Mouse (Mus musculus) cerebellum, postnatal 36 days (tissue): Measurements from ENCODE around the gene Muc5ac.
A peak's percentile ranks its signal among the peaks of the same experiment; 100 is the strongest.
"Not testable (repeated sequence)": the region's sequence is repeated elsewhere in the genome, so short reads cannot be mapped to it uniquely, and the experiment has no call there.

Experiments
- DNase-seq, 2 experiments: peaks; one replicate each; pipeline ENCODE4 v3.0.0; 2021 to 2022; ENCODE audit warnings: mixed read lengths in 2 of 2

Gene Muc5ac

DNA sequence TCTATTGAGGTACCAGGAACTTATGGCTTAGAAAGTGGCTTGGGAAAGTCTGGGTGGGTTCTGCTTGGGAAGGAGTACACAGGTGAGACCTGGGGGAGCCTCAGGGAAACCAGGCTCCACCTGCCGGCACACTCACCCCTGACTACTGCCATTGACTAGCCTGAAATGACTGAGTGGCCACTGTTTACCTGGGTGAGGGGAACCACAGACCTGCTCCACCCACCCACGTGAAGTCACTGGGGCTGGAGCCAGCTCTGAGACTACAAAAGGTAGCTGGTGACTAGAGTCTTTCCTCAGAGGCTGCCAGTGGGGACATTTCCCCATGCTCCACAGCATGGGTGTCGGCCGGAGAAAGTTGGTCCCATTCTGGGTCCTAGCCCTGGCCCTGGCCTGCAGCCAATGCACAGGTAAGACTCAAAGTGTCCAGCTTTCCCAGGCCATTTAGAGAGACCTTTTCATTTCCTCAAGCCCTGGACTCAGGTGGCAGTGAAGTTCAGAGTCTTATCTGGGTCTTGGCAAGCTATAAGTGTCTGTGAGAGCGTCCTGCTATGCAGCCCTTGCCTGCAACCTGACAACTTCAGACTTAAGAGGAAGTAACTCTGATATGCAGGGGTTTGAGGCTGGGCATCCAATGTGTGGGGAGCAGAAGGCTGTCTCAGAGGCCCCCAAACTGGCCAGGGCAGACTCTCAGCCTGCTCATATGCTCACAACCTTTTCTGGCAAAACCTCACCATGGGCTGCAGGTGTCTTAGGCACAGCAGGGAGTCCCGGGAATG is at the start of gene Muc5ac:
Gene Muc5ac (plus strand): TSS at position 296 of the 776 bp plus-strand sequence.
- DNase-seq = no peak

DNA sequence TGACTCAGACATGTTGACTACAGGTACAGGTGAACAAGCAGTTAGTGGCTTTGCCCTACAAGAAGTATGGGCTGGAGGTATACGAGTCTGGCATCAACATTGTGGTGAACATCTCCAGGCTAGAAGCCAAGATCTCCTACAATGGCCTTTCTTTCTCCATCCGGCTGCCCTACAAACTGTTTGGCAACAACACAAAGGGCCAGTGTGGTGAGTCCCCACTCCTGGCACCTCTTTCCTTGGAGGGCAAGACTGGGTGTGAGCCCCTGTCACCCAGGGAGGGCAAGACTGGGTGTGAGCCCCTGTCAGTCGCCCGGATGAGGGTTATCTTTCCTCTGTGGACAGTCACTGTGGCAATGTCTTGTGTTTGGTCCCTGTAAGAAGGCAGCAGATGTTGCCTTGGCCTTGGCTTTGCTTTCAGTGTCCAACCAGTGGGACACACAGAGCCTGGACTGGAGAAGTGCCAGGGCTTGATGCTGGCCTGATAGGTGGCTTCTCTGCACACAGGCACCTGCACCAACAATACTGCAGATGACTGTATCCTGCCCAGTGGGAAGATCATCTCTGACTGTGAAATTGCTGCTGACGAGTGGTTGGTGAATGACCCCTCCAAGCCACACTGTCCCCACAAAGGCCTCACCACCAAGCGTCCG is 41.2 kb upstream of the Muc5ac start:
- no peak for DNase-seq

DNA sequence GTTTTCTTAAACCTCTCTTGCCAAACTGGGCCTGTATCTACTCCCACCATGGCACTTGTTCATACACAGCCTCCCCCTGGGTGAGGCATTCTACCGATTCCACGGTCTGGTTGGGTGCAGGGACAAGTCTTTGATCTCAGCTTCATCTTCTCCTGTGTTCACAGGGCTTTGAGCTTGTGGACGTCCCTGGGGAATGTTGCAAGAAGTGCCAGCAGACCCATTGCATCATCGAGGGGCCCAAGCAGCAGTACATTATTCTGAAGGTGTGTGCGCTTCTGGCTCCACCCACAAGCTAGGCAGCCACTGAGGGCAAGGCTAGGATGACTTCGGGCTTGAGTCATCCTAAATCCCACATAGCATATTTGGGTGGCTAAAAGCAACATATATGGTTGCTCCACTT is 36.3 kb upstream of the Muc5ac start:
- DNase-seq = no peak

DNA sequence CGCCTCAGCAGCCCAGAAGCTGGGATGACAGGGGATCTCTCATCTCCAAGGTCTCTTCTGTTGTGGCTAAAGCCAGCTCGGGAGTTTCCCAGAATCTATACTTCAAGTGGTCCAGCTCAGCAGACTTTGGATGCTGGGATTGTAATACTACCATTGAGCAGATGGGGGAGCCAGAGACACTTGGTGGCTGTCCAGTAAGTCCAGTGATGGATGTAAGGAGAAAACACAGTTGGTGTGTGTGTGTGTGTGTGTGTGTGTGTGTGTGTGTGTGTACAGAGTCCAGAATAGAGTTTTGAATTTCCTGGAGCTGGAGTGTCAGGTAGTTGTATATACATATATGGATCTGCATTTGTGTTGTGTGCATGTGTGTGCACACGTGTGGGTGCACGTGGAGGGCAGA is 32.9 kb upstream of the Muc5ac start:
- DNase-seq = peak; percentile 70 to 82

DNA sequence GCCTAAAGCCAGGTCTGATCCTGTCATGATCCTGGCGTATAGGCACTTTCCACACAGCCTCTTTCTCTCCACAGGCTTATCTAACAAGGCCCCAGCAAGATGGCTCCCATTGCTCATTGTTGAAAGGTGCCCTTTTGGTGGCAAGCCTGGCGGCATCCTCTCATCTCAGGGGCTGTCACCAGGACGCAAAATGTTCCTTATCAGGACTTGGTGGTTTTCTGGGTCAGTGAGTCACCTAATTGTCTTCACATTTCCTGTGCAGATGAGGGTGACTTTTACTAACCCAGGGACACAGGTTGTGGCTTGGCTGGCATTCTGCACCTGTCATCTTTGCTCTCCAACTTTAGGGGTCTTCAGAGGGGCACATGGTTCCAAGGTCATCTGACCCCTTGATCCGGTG is 30.5 kb upstream of the Muc5ac start:
- no peak for DNase-seq

DNA sequence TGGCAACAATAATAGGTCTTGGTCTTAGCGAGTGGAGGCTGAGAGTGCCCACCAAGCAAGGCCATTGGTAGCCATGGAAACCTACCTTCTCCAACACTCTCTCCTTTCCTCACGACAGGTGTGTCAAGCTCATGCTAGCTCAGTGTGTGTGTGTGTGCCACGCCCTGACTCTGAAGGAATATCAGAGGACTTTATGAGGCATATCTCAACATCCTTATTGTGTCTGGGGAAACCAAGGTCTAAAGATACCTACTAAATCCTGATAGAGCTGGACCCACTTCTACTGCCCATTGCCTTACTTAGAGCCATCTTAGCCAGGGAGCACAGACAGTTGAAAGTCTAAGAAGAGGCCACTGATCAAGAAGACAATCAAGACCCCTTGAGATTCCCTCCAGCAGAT is 18.3 kb upstream of the Muc5ac start:
- no peak for DNase-seq

DNA sequence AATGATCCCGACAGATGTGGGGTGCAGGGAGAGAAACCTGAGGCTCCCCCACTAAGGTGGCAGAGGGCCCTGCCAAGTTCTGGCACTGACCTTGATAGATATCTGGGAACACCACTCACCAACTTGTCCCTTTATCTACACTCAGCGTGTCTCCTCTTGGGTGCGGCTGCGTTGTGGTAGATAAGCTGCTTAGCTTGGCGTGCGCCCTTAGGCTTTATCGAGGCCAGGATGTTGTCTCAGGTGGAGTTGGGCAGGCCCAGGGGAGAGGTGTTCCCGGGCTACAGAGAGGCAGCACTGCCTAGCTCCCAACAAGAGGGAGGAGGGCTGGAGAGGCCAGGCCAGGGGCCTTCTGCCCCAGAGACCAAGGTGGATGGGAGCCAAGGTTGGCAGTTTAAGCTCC is 17.8 kb upstream of the Muc5ac start:
- DNase-seq = no peak

DNA sequence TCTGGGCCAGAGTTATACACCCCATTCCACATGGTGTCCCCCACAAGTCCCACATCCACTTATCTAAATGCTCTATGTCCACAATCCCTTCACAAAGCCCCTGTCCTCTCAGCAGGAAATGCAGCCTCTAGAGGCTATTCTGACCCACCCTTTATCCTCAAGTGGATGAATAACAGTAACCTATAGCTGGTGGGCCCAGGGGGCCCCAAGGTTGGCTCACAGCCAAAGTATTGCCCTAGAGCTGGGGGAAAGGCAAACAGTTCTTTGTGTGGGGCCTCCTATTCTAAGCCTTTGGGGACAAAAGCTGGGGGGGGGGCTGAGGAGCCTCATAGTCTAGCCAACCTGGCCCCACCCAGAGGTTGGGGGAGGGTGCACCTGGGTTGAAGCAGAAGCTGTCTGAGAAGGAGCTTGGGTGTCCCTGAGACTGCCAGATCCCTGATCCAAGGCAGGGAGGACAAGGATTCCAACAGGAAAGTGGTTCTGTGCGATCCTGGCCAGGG is 16.7 kb upstream of the Muc5ac start:
- DNase-seq = no peak

DNA sequence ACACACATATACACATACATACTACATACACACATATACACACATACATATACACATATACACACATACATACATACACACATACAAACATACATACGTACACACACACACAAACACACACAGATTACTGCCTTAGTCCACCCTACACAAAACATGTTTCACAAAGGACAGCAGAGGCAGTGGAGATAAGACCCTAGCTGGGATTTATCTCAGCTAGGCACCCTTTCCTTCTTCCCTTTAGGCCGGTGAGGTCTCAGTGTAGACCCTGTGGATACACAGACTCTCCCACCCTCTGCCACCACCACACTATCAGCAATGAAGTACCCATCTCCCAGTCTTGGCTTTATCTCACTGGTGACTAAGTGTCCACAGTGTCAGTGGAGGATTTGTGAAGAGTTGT is 13.9 kb upstream of the Muc5ac start:
- DNase-seq = no peak

DNA sequence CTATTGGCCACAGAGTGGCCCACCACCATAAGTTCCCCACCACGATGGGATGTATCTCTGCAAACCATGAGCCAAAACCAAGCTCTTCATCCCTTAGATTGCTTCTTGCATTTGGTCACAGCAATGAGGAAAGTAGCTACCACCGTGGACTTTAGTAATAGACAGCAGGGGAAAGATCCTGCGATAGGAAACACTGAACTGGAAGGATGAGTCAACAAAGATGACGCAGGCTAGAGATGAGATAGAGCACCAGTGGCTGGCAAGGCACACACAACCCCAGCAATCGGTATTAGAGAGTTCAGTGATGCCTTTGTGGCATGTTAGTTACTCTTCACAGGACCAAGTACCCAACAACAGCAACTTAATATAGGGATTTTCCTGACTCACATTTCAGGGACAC is 12.6 kb upstream of the Muc5ac start:
- no peak for DNase-seq

DNA sequence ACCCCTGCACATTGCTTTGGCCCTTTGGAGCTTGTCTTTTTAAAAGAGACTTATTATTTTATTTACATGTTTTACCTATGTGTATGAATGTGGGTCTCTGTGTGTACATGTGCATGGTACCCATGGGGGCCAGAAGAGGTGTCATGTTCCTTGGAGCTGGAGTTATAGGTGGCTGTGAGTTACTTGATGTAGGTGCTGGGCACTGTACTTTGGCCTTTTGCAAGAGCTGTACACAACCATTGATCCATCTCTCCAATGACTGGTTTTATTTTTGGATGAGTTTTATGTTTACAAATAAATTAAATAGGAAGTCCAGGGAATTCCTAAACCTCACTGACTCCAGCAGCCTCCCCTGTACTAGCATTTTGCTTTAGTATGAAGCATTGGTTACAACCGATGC is 5.5 kb downstream of the Muc5ac start:
- DNase-seq = no peak

DNA sequence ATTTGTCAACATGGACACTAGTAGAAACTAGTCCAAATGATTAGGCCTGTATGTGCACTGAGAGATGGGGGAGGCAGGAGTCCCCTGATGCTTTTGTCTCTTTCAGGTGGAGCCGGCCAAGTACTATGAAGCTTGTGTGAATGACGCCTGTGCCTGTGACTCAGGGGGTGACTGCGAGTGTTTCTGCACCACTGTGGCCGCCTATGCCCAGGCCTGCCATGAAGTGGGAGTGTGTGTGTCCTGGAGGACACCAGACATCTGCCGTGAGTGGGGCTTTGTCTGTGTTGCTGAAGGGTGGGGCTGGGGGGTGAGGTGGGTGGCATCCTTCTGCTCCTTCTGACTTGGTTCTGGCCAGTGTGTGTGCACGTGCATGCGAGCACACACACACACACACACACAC is 14.4 kb downstream of the Muc5ac start:
- no peak for DNase-seq

DNA sequence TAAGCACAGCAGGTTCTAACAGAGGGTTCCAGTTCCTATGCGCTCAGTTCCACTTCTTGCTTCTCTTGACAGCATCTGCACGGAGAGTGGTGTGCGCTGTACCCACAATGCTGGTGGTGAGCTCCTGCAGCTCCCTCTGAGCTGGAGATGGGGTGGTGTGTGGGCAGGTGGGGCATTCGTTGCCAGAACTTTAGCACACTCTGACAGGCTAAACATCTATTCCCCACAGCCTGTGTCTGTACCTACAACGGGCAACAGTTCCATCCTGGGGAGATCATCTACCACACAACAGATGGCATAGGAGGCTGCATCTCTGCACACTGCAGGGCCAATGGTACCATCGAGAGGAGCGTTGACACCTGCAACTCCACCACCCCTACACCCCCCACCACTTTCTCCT is 16.6 kb downstream of the Muc5ac start:
- no peak for DNase-seq

DNA sequence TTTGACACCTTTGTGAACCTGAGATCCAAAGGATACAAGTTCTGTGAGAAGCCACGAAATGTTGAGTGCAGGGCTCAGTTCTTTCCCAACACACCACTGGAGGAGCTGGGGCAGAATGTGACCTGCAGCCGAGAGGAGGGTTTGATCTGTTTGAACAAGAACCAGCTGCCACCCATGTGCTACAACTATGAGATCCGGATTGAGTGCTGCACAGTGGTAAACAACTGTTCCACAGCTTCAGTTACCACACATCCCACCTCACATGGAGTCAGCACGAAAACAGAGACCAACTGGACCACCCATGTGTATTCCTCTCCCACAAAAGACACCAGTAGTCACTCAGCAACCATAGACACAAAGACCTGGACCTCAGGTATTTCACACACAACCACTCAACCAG is 19.1 kb downstream of the Muc5ac start:
- not testable (repeated sequence) for DNase-seq

DNA sequence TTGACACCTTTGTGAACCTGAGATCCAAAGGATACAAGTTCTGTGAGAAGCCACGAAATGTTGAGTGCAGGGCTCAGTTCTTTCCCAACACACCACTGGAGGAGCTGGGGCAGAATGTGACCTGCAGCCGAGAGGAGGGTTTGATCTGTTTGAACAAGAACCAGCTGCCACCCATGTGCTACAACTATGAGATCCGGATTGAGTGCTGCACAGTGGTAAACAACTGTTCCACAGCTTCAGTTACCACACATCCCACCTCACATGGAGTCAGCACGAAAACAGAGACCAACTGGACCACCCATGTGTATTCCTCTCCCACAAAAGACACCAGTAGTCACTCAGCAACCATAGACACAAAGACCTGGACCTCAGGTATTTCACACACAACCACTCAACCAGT is 21.2 kb downstream of the Muc5ac start:
- not testable (repeated sequence) for DNase-seq

DNA sequence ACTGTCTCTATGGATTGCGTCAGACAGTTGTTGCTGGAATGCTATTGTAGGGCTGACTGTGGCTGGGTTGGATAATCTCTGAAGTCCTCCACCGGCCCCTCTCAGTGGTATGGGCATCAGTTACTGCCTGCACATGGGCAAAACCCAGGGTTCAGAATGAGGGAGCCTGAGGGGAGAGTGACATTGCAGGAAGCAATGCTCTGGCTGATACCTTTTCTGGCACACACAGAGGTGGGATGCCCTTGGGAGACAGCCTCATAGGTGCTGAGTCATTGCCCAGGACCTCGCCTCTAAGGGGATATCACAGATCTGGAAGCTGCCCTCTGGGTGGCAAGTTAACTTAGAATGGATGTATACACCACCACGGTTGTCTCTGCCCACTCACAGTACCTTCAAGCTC is 24.5 kb downstream of the Muc5ac start:
- DNase-seq = no peak

DNA sequence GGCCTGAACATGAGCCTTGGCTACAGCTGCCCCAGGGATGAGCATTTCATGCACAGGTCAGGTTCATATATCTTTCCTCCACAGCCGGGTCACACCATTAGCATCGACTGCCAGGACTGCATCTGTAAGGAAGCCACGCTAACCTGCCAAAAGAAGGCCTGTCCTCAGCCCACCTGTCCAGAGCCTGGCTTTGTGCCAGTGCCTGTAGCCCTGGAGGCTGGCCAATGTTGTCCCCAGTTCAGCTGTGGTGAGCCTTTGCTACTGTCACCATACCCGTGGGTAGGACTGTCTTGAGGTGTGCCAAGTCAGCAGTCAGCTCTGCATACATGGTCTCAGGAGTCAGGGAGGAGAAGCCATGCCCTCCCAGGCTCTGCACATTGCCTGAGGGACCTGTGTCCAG is 26.6 kb downstream of the Muc5ac start:
- peak in 1 of 2 experiments; percentile 27 for DNase-seq

DNA sequence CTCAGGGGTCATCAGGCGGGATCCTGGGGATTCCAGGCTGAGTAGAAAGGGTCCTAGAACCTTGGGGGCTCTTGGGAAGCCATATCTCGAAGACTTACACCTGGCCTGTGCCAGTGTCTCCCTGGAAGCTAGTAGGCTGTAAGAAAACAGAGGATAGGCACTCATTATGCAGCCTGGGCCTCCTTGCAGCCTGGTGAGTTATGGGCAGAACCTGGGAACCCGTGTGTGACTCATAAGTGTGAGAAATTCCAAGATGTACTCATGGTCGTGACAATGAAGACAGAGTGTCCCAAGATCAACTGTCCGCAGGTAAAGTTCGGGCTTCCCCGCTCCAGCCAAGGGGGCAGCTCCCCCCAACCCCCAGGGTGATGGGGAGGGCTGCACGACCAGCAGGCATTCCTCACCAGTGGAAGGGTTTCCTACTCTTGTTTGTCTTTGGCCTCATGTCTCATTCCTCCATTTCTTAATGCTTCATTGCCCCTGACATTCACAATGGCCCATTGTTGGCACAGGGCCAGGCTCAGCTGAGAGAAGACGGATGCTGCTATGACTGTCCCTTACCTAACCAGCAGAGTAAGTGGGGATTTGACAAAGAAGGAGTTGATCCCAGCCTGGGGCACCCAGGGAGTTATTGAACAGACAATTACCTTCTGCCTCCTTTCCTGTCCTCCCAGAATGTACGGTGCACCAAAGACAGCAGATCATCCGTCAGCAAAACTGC is 28.7 kb downstream of the Muc5ac start:
- DNase-seq = peak; percentile 29 to 41

DNA sequence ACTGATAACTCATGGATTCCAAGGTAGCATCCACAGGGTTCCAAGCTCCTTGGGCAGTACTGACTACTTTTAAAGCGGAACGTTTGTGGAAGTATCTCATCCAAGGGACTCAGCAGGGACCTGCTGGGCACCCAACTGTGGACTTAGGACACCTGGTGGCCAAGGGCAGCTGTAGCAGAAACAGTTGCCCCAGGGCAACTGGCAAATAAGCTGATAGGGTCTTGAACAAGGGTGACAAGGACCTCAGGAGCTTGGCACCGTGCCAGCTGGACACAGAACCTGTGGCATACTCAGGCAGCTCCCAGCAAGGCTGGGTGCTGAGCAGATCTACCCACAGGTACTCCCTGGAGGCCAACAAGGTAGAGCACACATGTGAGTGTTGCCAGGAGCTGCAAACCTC is 29.5 kb downstream of the Muc5ac start:
- DNase-seq = peak in 1 of 2 experiments; percentile 11

DNA sequence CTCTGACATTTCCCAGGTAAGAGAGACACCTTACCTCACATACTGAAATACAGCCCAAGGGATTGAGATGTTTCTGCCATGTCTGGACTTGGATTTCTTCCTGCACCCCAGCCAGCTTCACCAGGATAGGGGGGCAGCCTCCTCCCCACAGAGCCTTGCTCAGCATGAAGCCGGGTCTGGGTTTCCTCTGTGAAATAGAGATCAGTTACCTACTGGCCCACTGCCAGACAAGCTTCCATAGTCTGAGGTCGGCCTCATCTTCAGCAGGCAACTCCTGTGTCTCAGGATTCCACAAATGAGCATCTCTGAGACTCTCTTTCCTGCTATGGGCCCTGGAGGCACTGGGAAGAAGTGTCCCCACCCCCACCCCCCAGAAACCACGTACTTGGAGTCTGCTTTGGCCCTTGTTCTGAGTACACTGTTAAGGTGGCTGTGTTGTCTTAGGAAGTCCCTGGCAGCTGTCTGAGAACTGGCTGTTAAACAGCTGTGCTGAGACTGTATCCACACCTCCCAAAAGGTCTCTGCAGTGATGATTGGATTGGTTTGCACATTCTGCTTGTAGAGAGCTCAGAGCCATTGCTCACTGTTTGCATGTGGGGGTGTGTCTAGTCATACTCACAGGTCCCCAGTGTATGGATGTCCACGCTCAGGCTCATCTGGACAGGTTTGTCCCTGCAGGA is 34.0 kb downstream of the Muc5ac start:
- no peak for DNase-seq

DNA sequence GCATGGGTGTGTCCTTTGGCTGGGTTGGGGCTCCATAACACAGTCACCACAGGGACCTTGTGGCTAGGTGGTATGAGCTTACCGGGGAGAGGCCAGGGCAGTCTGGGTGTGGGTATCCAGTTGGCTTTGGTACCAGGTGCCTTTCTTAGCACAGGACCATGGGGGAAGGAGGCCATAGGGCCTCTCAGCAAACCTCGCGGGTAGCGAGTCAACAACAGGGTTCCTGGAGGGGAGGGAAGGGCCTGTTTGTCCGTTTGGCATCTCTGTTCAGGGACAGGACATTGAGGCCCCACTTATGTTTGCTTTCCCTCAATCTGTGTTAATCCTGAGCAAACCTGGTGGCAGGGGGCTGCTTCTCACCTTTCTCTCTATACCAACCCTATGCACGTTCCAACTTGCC is 34.9 kb downstream of the Muc5ac start:
- DNase-seq = no peak

DNA sequence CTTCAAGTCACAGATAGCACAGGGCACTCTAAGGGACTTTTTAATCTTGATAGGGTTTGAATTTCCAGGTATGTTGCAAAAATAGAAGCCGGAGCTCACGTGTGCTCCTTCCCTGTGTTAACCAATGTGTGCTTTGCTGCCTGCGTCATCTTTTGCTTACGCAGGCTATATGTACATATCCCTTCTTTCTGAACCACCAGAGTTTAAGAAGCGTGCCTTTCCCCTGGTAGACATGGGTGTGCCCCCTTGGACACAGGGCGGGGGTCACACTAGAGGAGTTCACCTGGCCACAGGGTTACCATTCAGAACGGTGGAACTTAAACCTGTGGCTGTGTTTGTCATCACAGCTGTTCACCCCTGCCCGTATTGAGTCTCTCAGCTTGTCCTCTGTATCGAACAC is 35.6 kb downstream of the Muc5ac start:
- no peak for DNase-seq

DNA sequence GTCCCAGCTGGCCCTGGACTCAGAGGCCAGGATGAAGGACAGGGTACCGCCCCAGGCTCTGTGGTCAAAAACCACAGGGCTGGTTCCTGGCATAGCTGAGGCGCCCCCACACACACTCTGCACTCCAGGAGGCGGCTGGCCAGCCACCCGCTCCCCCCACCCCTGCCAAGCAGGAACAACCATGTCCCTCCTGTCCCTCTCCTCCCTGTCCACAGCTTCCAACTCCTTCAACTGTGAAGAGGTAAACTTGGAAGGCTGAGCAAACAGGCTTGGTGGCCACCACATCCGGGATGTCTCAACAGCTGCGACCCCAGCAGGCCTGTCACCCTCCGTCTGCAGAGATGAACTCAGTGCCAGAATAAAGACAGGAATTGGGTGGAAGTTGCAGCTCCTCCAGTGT is 47.2 kb downstream of the Muc5ac start:
- no peak for DNase-seq
